Mouse (Mus musculus) midbrain, embryonic 16.5 days (tissue): ENCODE data around the gene Mthfd2l. TPM values are rescaled to one million over a fixed set of nuclear protein-coding genes. Genes with fewer than 3 reads are reported as not detected.
A peak's percentile ranks its signal among the peaks of the same experiment; 100 is the strongest.

ENCODE experiments used
- ATAC-seq: fragments of 200-750 bp; cut with Nextera tagmentation; 2 replicates; pipeline ENCODE4 v1.8.0; 2017; ENCODE audit warnings: moderate TSS enrichment
- H3K27ac ChIP-seq: fragments of 300-500 bp; sonication (generic); 2 replicates; pipeline ENCODE4 v1.5.1; 2014; ENCODE audit warnings: mild to moderate bottlenecking, low read length, mixed read lengths
- H3K27me3 ChIP-seq: fragments of 300-500 bp; sonication (generic); 2 replicates; pipeline ENCODE4 v1.6.1; 2014; ENCODE audit warnings: low read depth, low read length, mixed read lengths; ENCODE audit not compliant: control insufficient read depth, insufficient read depth
- H3K36me3 ChIP-seq: fragments of 300-500 bp; sonication (generic); 2 replicates; pipeline ENCODE4 v1.6.1; 2014; ENCODE audit warnings: mild to moderate bottlenecking, low read length, moderate library complexity, mixed read lengths; ENCODE audit not compliant: control insufficient read depth, insufficient read depth
- H3K4me1 ChIP-seq: fragments of 300-500 bp; sonication (generic); 2 replicates; pipeline ENCODE4 v1.6.1; 2014; ENCODE audit warnings: mild to moderate bottlenecking, low read length, mixed read lengths; ENCODE audit not compliant: control insufficient read depth, insufficient read depth
- H3K4me2 ChIP-seq: fragments of 300-500 bp; sonication (generic); 2 replicates; pipeline ENCODE4 v1.6.1; 2014; ENCODE audit warnings: mild to moderate bottlenecking, low read length, mixed read lengths
- H3K4me3 ChIP-seq: fragments of 300-500 bp; sonication (generic); 2 replicates; pipeline ENCODE4 v1.5.1; 2014; ENCODE audit warnings: low read depth, mild to moderate bottlenecking, low read length, moderate library complexity, mixed read lengths
- H3K9ac ChIP-seq: fragments of 300-500 bp; sonication (generic); 2 replicates; pipeline ENCODE4 v1.6.1; 2014; ENCODE audit warnings: low read depth, low read length, mixed read lengths
- H3K9me3 ChIP-seq: fragments of 300-500 bp; sonication (generic); replicated peaks from 2 replicates; pipeline ENCODE4 v1.6.1; 2014; ENCODE audit warnings: mild to moderate bottlenecking, low read length, mixed read lengths; ENCODE audit not compliant: control insufficient read depth, poor library complexity, severe bottlenecking
- WGBS: fragments of 180-500 bp; shearing (Covaris S2); extraction: QIAGEN DNeasy Blood & Tissue Kit; methylation state at CpG from one replicate; pipeline ENCODE4 v1.1.7; 2014; 5-methylcytosine and 5-hydroxymethylcytosine counted together
- polyA plus RNA-seq: library from polyadenylated mRNA; unstranded; fragments of >200 nt; fragmentation: Nextera tagmentation; extraction: Ambion mirVana; gene quantifications from 2 replicates; pipeline ENCODE4 v1.2.1, GENCODE M21; 2015

Mthfd2l gene
- polyA plus RNA-seq, 1 experiment from 2014 or later: 59.8 TPM

GRCm38 (mm10) chr5:90964764-90965163, 33.8 kb downstream of the Mthfd2l start:
- Histone ChIP-seq H3K4me2 (no peak overlapping the region), H3K36me3 (no peaks in the 10 kb centered on the region; the same call in 1 of the 2 replicates), H3K4me3 (no peak overlapping the region), H3K27me3 (no peaks in the 10 kb centered on the region), H3K9ac (no peak overlapping the region), H3K27ac (no peak overlapping the region), H3K4me1 (no peaks in the 10 kb centered on the region), H3K9me3 (no peaks in the 10 kb centered on the region)
- 92% methylated on average over 4 of the region's 4 CpGs for WGBS
- ATAC-seq: no peak

GRCm38 (mm10) chr5:90965386-90965785, 34.5 kb downstream of the Mthfd2l start:
- no peaks in the 10 kb centered on the region for H3K36me3 ChIP-seq
- no peaks in the 10 kb centered on the region for H3K9me3 ChIP-seq
- H3K4me1 ChIP-seq: no peaks in the 10 kb centered on the region
- H3K27me3 ChIP-seq: no peaks in the 10 kb centered on the region
- no peak for ATAC-seq
- H3K4me2 ChIP-seq: no peak overlapping the region
- no peak overlapping the region for H3K4me3 ChIP-seq
- WGBS: 59% methylated on average over 4 of the region's 4 CpGs
- no peak overlapping the region for H3K27ac ChIP-seq
- H3K9ac ChIP-seq: no peak overlapping the region

GRCm38 (mm10) chr5:90977244-90977643, 46.3 kb downstream of the Mthfd2l start:
- Histone ChIP-seq H3K36me3 (0 out of 2 replicates have a peak, but pooled peaks cover 2% of the 10 kb centered on the region), H3K27ac (no peak overlapping the region), H3K4me2 (no peak overlapping the region), H3K27me3 (no peaks in the 10 kb centered on the region), H3K9ac (no peak overlapping the region), H3K4me3 (no peak overlapping the region), H3K9me3 (no peaks in the 10 kb centered on the region), H3K4me1 (no peaks in the 10 kb centered on the region)
- no peak; the same call in 1 of the 2 replicates for ATAC-seq
- WGBS: 84% methylated on average over 4 of the region's 4 CpGs

GRCm38 (mm10) chr5:90980297-90980696, 49.4 kb downstream of the Mthfd2l start:
- 0 out of 2 replicates have a peak, but pooled peaks cover 2% of the 10 kb centered on the region for H3K36me3 ChIP-seq
- no peaks in the 10 kb centered on the region for H3K9me3 ChIP-seq
- no peak overlapping the region for H3K4me2 ChIP-seq
- no peak overlapping the region for H3K27ac ChIP-seq
- no peak for ATAC-seq
- H3K9ac ChIP-seq: no peak overlapping the region
- H3K4me1 ChIP-seq: no peaks in the 10 kb centered on the region
- H3K27me3 ChIP-seq: no peaks in the 10 kb centered on the region
- H3K4me3 ChIP-seq: no peak overlapping the region
- WGBS: 90% methylated on average over 7 of the region's 7 CpGs

GRCm38 (mm10) chr5:90987605-90988004, 56.7 kb downstream of the Mthfd2l start:
- 0 out of 2 replicates have a peak, but pooled peaks have one; percentile 14 for ATAC-seq
- Histone ChIP-seq H3K9ac (no peak overlapping the region), H3K27me3 (no peaks in the 10 kb centered on the region), H3K27ac (no peak overlapping the region), H3K4me3 (no peak overlapping the region), H3K4me1 (no peaks in the 10 kb centered on the region), H3K9me3 (no peaks in the 10 kb centered on the region), H3K4me2 (no peak overlapping the region), H3K36me3 (no peaks in the 10 kb centered on the region)
- WGBS: 76% methylated on average over 5 of the region's 5 CpGs

- H3K27me3 ChIP-seq: no peaks in the 10 kb centered on the region
- 72% methylated on average over 3 of the region's 3 CpGs for WGBS
- H3K27ac ChIP-seq: no peak overlapping the region
- ATAC-seq: no peak
- H3K4me2 ChIP-seq: no peak overlapping the region
- no peaks in the 10 kb centered on the region for H3K4me1 ChIP-seq
- no peaks in the 10 kb centered on the region for H3K36me3 ChIP-seq
- no peak overlapping the region for H3K4me3 ChIP-seq
- H3K9me3 ChIP-seq: no peaks in the 10 kb centered on the region
- no peak overlapping the region for H3K9ac ChIP-seq
Measured at GRCm38 (mm10) chr5:90988149-90988548, 57.2 kb downstream of the Mthfd2l start.

- 96% methylated on average over 4 of the region's 4 CpGs for WGBS
- no peak for ATAC-seq
- no peak overlapping the region for H3K4me2 ChIP-seq
- H3K27ac ChIP-seq: no peak overlapping the region
- no peak overlapping the region for H3K4me3 ChIP-seq
- H3K36me3 ChIP-seq: no peaks in the 10 kb centered on the region
- H3K9me3 ChIP-seq: no peaks in the 10 kb centered on the region
- no peaks in the 10 kb centered on the region for H3K4me1 ChIP-seq
- no peak overlapping the region for H3K9ac ChIP-seq
- H3K27me3 ChIP-seq: no peaks in the 10 kb centered on the region
Measured at GRCm38 (mm10) chr5:90988592-90988991, 57.7 kb downstream of the Mthfd2l start.

- no peaks in the 10 kb centered on the region for H3K9me3 ChIP-seq
- no peak overlapping the region for H3K27ac ChIP-seq
- H3K9ac ChIP-seq: no peak overlapping the region
- no peaks in the 10 kb centered on the region for H3K27me3 ChIP-seq
- H3K4me2 ChIP-seq: no peak overlapping the region
- H3K4me1 ChIP-seq: no peaks in the 10 kb centered on the region
- 0 out of 2 replicates have a peak, but pooled peaks cover 5% of the 10 kb centered on the region for H3K36me3 ChIP-seq
- no peak for ATAC-seq
- 97% methylated on average over 8 of the region's 8 CpGs for WGBS
- H3K4me3 ChIP-seq: no peak overlapping the region
Measured at GRCm38 (mm10) chr5:90999942-91000341, 69.0 kb downstream of the Mthfd2l start.

- Histone ChIP-seq H3K4me3 (no peak overlapping the region), H3K27ac (no peak overlapping the region), H3K36me3 (peaks cover 2% of the 10 kb centered on the region; the same call in 1 of the 2 replicates), H3K9ac (no peak overlapping the region), H3K4me2 (no peak overlapping the region), H3K9me3 (no peaks in the 10 kb centered on the region), H3K27me3 (no peaks in the 10 kb centered on the region), H3K4me1 (no peaks in the 10 kb centered on the region)
- WGBS: 92% methylated on average over 10 of the region's 10 CpGs
- no peak for ATAC-seq
Measured at GRCm38 (mm10) chr5:91015216-91015615, 84.3 kb downstream of the Mthfd2l start.
